Mouse (Mus musculus) midbrain, embryonic 16.5 days (tissue): ENCODE data around the gene Fhit. TPM values are rescaled to one million over a fixed set of nuclear protein-coding genes. Genes with fewer than 3 reads are reported as not detected.

ENCODE experiments used
- ATAC-seq: fragments of 200-750 bp; cut with Nextera tagmentation; 2 replicates; pipeline ENCODE4 v1.8.0; 2017; ENCODE audit warnings: moderate TSS enrichment
- H3K27ac ChIP-seq: fragments of 300-500 bp; sonication (generic); 2 replicates; pipeline ENCODE4 v1.5.1; 2014; ENCODE audit warnings: mild to moderate bottlenecking, low read length, mixed read lengths
- H3K27me3 ChIP-seq: fragments of 300-500 bp; sonication (generic); 2 replicates; pipeline ENCODE4 v1.6.1; 2014; ENCODE audit warnings: low read depth, low read length, mixed read lengths; ENCODE audit not compliant: control insufficient read depth, insufficient read depth
- H3K36me3 ChIP-seq: fragments of 300-500 bp; sonication (generic); 2 replicates; pipeline ENCODE4 v1.6.1; 2014; ENCODE audit warnings: mild to moderate bottlenecking, low read length, moderate library complexity, mixed read lengths; ENCODE audit not compliant: control insufficient read depth, insufficient read depth
- H3K4me1 ChIP-seq: fragments of 300-500 bp; sonication (generic); 2 replicates; pipeline ENCODE4 v1.6.1; 2014; ENCODE audit warnings: mild to moderate bottlenecking, low read length, mixed read lengths; ENCODE audit not compliant: control insufficient read depth, insufficient read depth
- H3K4me2 ChIP-seq: fragments of 300-500 bp; sonication (generic); 2 replicates; pipeline ENCODE4 v1.6.1; 2014; ENCODE audit warnings: mild to moderate bottlenecking, low read length, mixed read lengths
- H3K4me3 ChIP-seq: fragments of 300-500 bp; sonication (generic); 2 replicates; pipeline ENCODE4 v1.5.1; 2014; ENCODE audit warnings: low read depth, mild to moderate bottlenecking, low read length, moderate library complexity, mixed read lengths
- H3K9ac ChIP-seq: fragments of 300-500 bp; sonication (generic); 2 replicates; pipeline ENCODE4 v1.6.1; 2014; ENCODE audit warnings: low read depth, low read length, mixed read lengths
- H3K9me3 ChIP-seq: fragments of 300-500 bp; sonication (generic); replicated peaks from 2 replicates; pipeline ENCODE4 v1.6.1; 2014; ENCODE audit warnings: mild to moderate bottlenecking, low read length, mixed read lengths; ENCODE audit not compliant: control insufficient read depth, poor library complexity, severe bottlenecking
- WGBS: fragments of 180-500 bp; shearing (Covaris S2); extraction: QIAGEN DNeasy Blood & Tissue Kit; methylation state at CpG from one replicate; pipeline ENCODE4 v1.1.7; 2014; 5-methylcytosine and 5-hydroxymethylcytosine counted together
- polyA plus RNA-seq: library from polyadenylated mRNA; unstranded; fragments of >200 nt; fragmentation: Nextera tagmentation; extraction: Ambion mirVana; gene quantifications from 2 replicates; pipeline ENCODE4 v1.2.1, GENCODE M21; 2015

Fhit gene
- polyA plus RNA-seq, 1 experiment from 2014 or later = 8.5 TPM

DNA sequence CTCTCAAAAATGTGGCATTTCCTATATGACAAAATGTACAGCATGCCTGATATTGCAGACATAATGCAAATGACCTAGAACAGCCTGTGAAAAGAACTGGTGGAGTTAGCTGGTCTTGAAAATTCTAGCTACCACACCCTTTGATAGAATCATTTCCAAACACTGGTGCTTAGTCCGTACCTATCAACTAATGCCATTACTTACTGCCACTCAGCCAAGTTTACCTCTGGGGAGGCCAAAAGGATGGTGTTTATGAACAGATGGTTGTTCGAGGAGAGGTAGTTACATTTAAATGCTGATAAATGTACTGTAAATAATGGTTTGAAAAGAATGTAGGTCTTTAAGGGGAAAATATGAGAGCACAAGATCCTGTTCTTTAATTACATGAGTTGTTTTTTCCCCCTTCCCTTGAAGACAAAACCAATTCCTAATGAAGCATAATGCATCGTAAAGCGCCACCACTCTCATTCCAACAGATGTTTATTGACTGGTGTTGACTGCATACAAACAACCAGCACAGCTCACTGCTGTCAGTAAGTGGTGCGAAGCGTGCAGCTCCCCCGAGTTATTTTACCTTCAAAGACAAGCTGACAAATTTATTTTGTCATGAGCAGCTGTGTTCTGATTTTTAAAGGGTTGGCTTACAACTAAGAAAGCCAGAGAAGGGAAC lies 1350.5 kb downstream of the Fhit start:
- peak; percentile 70; the same call in 1 of the 2 replicates for ATAC-seq
- Histone ChIP-seq H3K4me2 (peak overlapping the region; percentile 17), H3K36me3 (no peaks in the 10 kb centered on the region), H3K4me3 (no peak overlapping the region), H3K9ac (0 out of 2 replicates have a peak overlapping the region, but pooled peaks have one; percentile 10), H3K4me1 (peaks cover 10% of the 10 kb centered on the region), H3K27ac (peak overlapping the region; percentile 55; the same call in 1 of the 2 replicates), H3K27me3 (no peaks in the 10 kb centered on the region), H3K9me3 (no peaks in the 10 kb centered on the region)
- 55% methylated on average over 7 of the region's 7 CpGs for WGBS

DNA sequence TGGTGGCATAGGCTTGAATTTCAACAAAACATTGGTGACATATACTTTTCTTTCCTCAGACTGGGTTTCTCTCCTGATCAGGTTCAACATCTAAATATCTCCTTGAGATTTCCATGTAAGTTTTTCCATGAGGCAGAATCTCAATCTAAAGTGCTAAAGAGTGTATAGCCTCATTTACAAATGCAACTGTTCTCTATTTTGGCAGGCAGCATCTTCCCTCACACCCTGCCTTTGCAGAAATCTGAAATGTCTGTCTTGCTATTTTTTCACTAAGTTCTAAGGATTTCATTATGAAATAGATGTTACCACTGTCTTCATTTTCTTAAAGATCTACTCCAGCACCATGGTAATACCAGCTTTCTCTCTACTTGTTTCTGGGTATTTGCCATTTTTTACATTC lies 1368.4 kb downstream of the Fhit start:
- no peaks in the 10 kb centered on the region for H3K27me3 ChIP-seq
- no peak for ATAC-seq
- no peaks in the 10 kb centered on the region for H3K4me1 ChIP-seq
- no peak overlapping the region for H3K4me2 ChIP-seq
- no peak overlapping the region for H3K9ac ChIP-seq
- no peaks in the 10 kb centered on the region for H3K36me3 ChIP-seq
- no peak overlapping the region for H3K4me3 ChIP-seq
- no peak overlapping the region for H3K27ac ChIP-seq
- H3K9me3 ChIP-seq = no peaks in the 10 kb centered on the region

DNA sequence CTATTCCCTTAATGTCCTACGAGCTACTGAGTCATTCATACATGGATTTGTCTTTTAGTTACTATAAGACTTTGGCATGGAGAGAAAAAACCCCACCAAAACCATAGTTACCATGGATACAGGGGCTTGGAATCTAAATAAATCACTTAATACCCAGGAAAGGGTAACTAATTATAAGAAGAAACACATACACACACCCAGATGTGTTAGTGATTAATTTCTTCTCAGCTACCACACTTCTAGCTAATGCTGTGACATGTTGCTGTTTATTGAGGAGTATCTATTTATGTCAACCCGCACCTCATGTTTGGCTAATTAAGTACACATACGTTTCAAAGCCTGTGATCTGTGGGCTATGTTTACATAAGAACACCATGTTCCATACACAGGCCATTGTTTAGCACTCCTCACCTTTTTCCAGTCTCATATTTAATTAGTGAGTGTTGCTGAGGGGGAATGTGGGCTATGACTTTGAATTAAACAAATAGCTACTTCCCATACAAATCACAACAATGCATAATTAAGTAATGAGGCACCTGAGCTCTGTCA lies 1373.4 kb downstream of the Fhit start:
- no peak for ATAC-seq
- Histone ChIP-seq H3K4me1 (no peaks in the 10 kb centered on the region; the same call in 1 of the 2 replicates), H3K36me3 (no peaks in the 10 kb centered on the region), H3K27me3 (no peaks in the 10 kb centered on the region), H3K9ac (no peak overlapping the region), H3K9me3 (no peaks in the 10 kb centered on the region), H3K27ac (no peak overlapping the region), H3K4me2 (no peak overlapping the region), H3K4me3 (no peak overlapping the region)
- 42% methylated on average over 3 of the region's 3 CpGs for WGBS

DNA sequence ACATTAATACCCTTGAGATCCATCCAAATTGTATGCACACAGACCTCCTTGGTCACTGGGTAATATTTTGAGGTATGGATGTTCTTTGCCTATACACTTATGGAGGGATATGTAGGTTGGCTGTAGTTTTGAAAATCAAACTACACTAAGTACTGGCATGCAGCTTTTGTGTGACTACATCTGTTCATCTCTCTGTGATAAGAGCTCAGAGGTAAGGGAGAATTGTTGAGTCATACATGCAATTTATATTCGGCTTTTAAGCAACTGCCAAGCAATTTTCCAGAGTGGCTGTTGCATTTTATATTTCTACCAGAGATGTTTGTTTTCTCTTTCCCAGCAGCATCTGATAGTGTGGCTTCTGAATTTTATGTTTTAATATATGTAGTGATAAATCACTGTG lies 1374.4 kb downstream of the Fhit start:
- H3K4me3 ChIP-seq = no peak overlapping the region
- WGBS = 81% methylated on average over 1 of the region's 1 CpGs
- H3K9ac ChIP-seq = no peak overlapping the region
- no peak overlapping the region for H3K4me2 ChIP-seq
- H3K36me3 ChIP-seq = no peaks in the 10 kb centered on the region
- H3K9me3 ChIP-seq = no peaks in the 10 kb centered on the region
- no peaks in the 10 kb centered on the region for H3K27me3 ChIP-seq
- no peak for ATAC-seq
- H3K4me1 ChIP-seq = no peaks in the 10 kb centered on the region; the same call in 1 of the 2 replicates
- no peak overlapping the region for H3K27ac ChIP-seq

DNA sequence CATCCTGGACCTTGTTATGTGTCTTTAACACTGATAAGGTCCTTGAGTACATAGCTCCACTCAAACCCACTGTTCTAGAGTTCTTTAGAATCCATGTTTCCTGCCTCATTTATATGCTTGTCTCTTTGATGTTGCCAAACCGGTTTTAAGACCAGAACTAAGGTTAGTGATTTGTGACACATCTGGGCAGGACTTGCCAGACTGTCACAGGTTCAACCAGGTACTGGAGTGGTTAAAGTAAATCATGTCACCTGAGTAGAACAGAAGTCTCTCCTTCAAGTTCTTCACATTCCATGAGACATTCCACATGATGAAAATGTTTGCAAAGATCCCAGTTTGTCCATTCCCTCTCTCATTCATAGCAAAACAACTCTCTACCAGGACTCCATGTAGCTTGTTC lies 1376.0 kb downstream of the Fhit start:
- no peak overlapping the region for H3K4me2 ChIP-seq
- WGBS = 67% methylated on average over 1 of the region's 1 CpGs
- no peaks in the 10 kb centered on the region for H3K9me3 ChIP-seq
- H3K27me3 ChIP-seq = no peaks in the 10 kb centered on the region
- ATAC-seq = no peak
- H3K9ac ChIP-seq = no peak overlapping the region
- no peaks in the 10 kb centered on the region; the same call in 1 of the 2 replicates for H3K4me1 ChIP-seq
- no peak overlapping the region for H3K4me3 ChIP-seq
- H3K36me3 ChIP-seq = no peaks in the 10 kb centered on the region
- H3K27ac ChIP-seq = no peak overlapping the region

DNA sequence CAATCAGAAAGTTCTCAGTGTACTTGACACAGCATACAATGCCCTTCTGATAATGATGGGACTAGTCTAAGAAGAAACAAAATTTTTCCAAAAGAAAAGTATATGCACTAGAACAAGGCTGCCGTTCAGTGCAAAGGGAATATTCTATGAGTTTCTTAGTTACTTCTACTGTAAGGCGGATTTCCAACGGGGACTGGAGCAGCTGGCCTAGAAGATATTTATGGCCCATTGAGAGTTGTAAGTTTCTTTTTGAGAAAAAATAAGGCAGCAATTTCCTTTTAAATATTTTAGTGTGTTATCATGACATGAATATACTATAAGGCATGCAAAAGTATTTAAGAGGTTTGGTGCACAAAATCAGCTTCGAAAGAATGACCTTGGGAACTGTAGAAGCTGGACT lies 1410.5 kb downstream of the Fhit start:
- H3K4me3 ChIP-seq = no peak overlapping the region
- no peaks in the 10 kb centered on the region for H3K27me3 ChIP-seq
- no peak overlapping the region for H3K27ac ChIP-seq
- no peaks in the 10 kb centered on the region for H3K4me1 ChIP-seq
- no peak for ATAC-seq
- H3K4me2 ChIP-seq = no peak overlapping the region
- WGBS = 91% methylated on average over 4 of the region's 4 CpGs
- no peak overlapping the region for H3K9ac ChIP-seq
- H3K9me3 ChIP-seq = no peaks in the 10 kb centered on the region
- no peaks in the 10 kb centered on the region for H3K36me3 ChIP-seq

DNA sequence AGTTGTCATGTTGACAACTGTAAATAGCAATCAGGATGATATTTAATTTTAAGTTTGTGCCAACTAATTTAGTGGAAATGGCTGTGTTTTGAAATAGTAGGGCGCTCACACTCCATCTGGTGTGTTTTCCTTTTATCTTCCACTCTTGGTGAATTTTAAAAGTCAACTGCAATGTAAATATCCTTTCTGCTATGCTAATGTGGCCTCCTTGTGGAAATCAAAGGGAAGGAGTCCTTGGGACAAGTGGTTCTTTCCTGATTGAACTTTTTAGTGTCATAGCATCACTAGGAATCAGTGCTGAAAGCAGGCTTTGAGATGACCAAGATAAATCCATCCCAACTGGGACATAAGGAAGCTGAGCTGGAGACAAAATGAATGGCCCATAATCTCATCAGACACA lies 1413.1 kb downstream of the Fhit start:
- ATAC-seq = no peak
- H3K9me3 ChIP-seq = no peaks in the 10 kb centered on the region
- WGBS = 87% methylated on average over 1 of the region's 1 CpGs
- H3K27ac ChIP-seq = no peak overlapping the region
- no peak overlapping the region for H3K4me3 ChIP-seq
- no peaks in the 10 kb centered on the region for H3K4me1 ChIP-seq
- no peaks in the 10 kb centered on the region for H3K36me3 ChIP-seq
- H3K9ac ChIP-seq = no peak overlapping the region
- H3K4me2 ChIP-seq = no peak overlapping the region
- H3K27me3 ChIP-seq = no peaks in the 10 kb centered on the region

DNA sequence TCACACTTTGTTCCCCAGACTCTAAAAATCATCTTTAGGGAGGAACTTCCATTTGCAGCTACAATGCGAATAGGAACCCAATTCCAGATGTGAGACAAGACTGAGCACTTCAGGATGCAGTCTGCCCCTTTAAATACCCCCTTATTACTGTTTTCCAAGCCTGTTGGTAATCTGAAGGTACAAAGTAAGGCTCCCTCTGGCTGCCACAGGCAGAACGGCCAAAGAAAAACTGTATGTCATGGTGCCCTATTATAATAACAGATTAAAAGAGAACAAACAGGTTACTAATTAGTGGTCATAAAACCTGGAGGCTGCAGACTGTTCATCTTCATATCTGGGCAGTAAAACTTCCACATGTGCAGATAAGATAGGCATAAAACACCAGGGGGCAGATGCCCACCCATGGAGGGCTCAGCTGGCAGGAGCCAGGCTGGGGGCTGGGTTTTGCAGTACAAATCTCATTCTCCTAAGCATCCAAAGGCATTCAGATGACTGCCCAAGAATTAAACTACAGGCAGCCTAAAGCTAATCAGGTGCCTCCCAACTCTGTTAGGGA lies 1439.8 kb downstream of the Fhit start:
- Histone ChIP-seq H3K27ac (no peak overlapping the region), H3K36me3 (no peaks in the 10 kb centered on the region), H3K4me1 (no peaks in the 10 kb centered on the region), H3K9ac (no peak overlapping the region), H3K4me2 (no peak overlapping the region), H3K4me3 (no peak overlapping the region), H3K27me3 (no peaks in the 10 kb centered on the region), H3K9me3 (no peaks in the 10 kb centered on the region)
- WGBS = 52% methylated on average over 2 of the region's 2 CpGs
- no peak for ATAC-seq

DNA sequence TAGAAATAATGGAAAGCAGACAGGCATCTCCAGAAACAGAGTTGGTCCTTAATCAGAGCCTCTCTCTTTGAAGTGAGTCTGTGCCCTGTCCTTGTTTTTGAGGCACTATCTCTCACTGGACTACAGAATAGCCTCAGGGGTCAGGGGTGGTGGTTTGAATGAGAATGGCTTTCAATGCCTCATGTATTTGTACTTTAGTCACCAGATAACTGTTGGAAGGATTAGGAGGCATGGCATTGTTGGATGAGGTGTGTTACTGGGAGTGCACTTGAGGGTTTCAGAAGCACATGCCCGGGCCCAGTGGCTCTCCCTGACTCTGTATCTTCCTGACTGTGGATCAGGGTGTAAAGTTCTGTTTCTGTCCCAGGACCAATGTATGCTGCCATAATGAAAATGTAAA lies 1463.2 kb downstream of the Fhit start:
- Histone ChIP-seq H3K9ac (no peak overlapping the region), H3K36me3 (no peaks in the 10 kb centered on the region), H3K27me3 (no peaks in the 10 kb centered on the region), H3K4me1 (no peaks in the 10 kb centered on the region), H3K4me3 (no peak overlapping the region), H3K27ac (no peak overlapping the region), H3K9me3 (no peaks in the 10 kb centered on the region), H3K4me2 (no peak overlapping the region)
- ATAC-seq = no peak
- WGBS = 48% methylated on average over 1 of the region's 1 CpGs
